Mouse (Mus musculus): ENCODE measurements around the gene Tlx1. TPM values are rescaled to one million over a fixed set of nuclear protein-coding genes. Genes with fewer than 3 reads are reported as not detected.

Gene Tlx1
- polyA plus RNA-seq (2012; rRNA removed) = not detected in 2 replicates

GRCm38 (mm10) chr19:45150490-45151181 is at the start of gene Tlx1:
Gene Tlx1 (plus strand): TSS chr19:45150680.

Other genes with a start within 250 kb of the Tlx1 start
- gene Slf2, start 219.5 kb upstream of the Tlx1 start, polyA plus RNA-seq (2012; rRNA removed) = 143 and 268 TPM in 2 replicates
- 21.8 and 29.1 TPM in 2 replicates for gene Sema4g, start 161.6 kb upstream of the Tlx1 start, polyA plus RNA-seq (2012; rRNA removed)
- 17.5 and 19.7 TPM in 2 replicates for gene Twnk, start 145.0 kb upstream of the Tlx1 start, polyA plus RNA-seq (2012; rRNA removed)
- gene Mrpl43, start 144.2 kb upstream of the Tlx1 start, polyA plus RNA-seq (2012; rRNA removed) = 114 and 134 TPM in 2 replicates
- gene Lzts2, start 136.3 kb upstream of the Tlx1 start, polyA plus RNA-seq (2012; rRNA removed) = 211 and 271 TPM in 2 replicates
- gene Pdzd7, start 105.0 kb upstream of the Tlx1 start, polyA plus RNA-seq (2012; rRNA removed) = 2.7 and 2.9 TPM in 2 replicates
- gene Sfxn3, start 103.2 kb upstream of the Tlx1 start, polyA plus RNA-seq (2012; rRNA removed) = 65.6 and 73.5 TPM in 2 replicates
- 53.1 and 54.8 TPM in 2 replicates for gene Kazald1, start 75.4 kb upstream of the Tlx1 start, polyA plus RNA-seq (2012; rRNA removed)
- 0.28 and 0.92 TPM in 2 replicates for gene Lbx1, start 85.1 kb downstream of the Tlx1 start, polyA plus RNA-seq (2012; rRNA removed)
- 13.3 and 20.1 TPM in 2 replicates for gene Btrc, start 213.1 kb downstream of the Tlx1 start, polyA plus RNA-seq (2012; rRNA removed)